Mouse (Mus musculus) B cell, adult 2 months (primary cell): ENCODE results near the gene Vasn.

ENCODE experiments used
- DNase-seq, 2 experiments: peaks; one replicate each; pipeline ENCODE4 v3.0.0; 2022

The Vasn gene

GRCm38 (mm10) chr16:4639831-4640237 lies at the start of gene Vasn, which contains the start of gene Dnaja3:
Vasn (plus strand) TSS chr16:4639941.
Dnaja3 (plus strand) TSS chr16:4639989.
- DNase-seq: peak; percentile 47 to 49

GRCm38 (mm10) chr16:4590236-4590635 lies 49.5 kb upstream of the Vasn start:
- no peak for DNase-seq

- peak; percentile 53 to 57 for DNase-seq
These were observed 46.5 kb upstream of the Vasn start for GRCm38 (mm10) chr16:4592909-4593875.

GRCm38 (mm10) chr16:4593971-4594813 lies 45.5 kb upstream of the Vasn start, which contains the start of gene Glis2:
Glis2 (plus strand) TSS chr16:4594713.
- DNase-seq: peak in 1 of 2 experiments; percentile 24

- peak; percentile 25 to 38 for DNase-seq
These were observed 44.8 kb upstream of the Vasn start for GRCm38 (mm10) chr16:4594814-4595526.

- no peak for DNase-seq
These were observed 44.2 kb upstream of the Vasn start for GRCm38 (mm10) chr16:4595527-4595963.

GRCm38 (mm10) chr16:4596141-4596728 lies 43.5 kb upstream of the Vasn start:
- DNase-seq: no peak

- no peak for DNase-seq
These were observed 42.9 kb upstream of the Vasn start for GRCm38 (mm10) chr16:4596836-4597235.

GRCm38 (mm10) chr16:4597296-4597695 lies 42.4 kb upstream of the Vasn start:
- no peak for DNase-seq

- no peak for DNase-seq
These were observed 41.7 kb upstream of the Vasn start for GRCm38 (mm10) chr16:4598041-4598440.

- DNase-seq: no peak
These were observed 40.7 kb upstream of the Vasn start for GRCm38 (mm10) chr16:4598891-4599543.

GRCm38 (mm10) chr16:4599616-4600015 lies 40.1 kb upstream of the Vasn start:
- DNase-seq: no peak

- DNase-seq: no peak
These were observed 38.9 kb upstream of the Vasn start for GRCm38 (mm10) chr16:4600701-4601310.

- no peak for DNase-seq
These were observed 37.6 kb upstream of the Vasn start for GRCm38 (mm10) chr16:4602189-4602588.

GRCm38 (mm10) chr16:4602766-4603452 lies 36.8 kb upstream of the Vasn start:
- no peak for DNase-seq

- no peak for DNase-seq
These were observed 36.3 kb upstream of the Vasn start for GRCm38 (mm10) chr16:4603453-4603837.

- no peak for DNase-seq
These were observed 35.4 kb upstream of the Vasn start for GRCm38 (mm10) chr16:4604293-4604837.

- DNase-seq: no peak
These were observed 34.1 kb upstream of the Vasn start for GRCm38 (mm10) chr16:4605514-4606131.

GRCm38 (mm10) chr16:4606431-4607084 lies 33.2 kb upstream of the Vasn start:
- no peak for DNase-seq
